Mouse (Mus musculus) adipocyte (in vitro differentiated cells): ENCODE measurements around the gene Egfl8.

Source experiments
- DNase-seq: peaks from one replicate; pipeline ENCODE4 v3.0.0-alpha.2; 2016; ENCODE audit warnings: low spot score

Egfl8 gene

DNA sequence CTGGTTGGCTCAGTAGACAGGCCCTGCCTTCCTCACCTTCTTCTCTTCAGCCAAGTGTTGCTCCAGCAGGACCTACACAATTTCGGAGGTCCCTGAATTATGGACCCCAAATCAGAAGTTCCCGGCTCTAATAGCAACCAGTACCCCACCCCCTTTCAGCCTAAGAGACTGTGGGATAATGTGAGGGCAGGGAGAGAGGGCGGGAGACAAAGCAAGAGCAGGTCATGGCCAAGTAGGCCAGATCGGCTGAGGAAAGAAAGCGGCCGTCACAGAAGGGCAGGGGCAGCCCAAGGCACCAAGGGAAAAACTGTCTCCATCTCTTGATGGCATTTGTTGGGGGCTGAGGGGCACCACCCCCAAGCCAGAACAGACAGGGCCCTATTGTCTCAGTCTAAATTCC is at the start of gene Egfl8:
Gene Egfl8, minus strand, starts transcription at position 101 of the 400 bp plus-strand sequence.
- no peak for DNase-seq

DNA sequence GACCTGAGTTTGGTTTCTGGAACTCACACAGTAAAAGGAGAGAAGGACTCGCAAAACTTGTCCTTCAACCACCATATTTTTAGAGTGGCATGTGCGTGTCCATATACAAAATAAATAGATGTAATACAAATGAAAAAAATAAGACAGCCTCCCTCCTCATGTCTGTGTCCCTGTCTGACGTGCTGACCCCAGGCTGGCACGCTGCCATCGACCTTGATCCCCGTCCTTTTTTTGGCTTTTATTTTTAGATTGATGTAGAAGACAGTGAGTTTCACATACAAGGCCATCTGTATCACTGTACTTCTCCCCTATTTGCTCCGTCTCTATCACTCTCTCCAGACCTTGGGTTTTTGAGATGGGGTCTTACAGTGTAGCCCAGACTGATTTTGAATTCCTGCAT is 48.7 kb upstream of the Egfl8 start:
- DNase-seq = no peak

GRCm38 (mm10) chr17:34663558-34663957 is 47.8 kb upstream of the Egfl8 start:
- no peak for DNase-seq

- DNase-seq = no peak
Observed at GRCm38 (mm10) chr17:34662978-34663377, 47.2 kb upstream of the Egfl8 start.

GRCm38 (mm10) chr17:34662468-34662867 is 46.7 kb upstream of the Egfl8 start:
- no peak for DNase-seq

GRCm38 (mm10) chr17:34661121-34661591 is 45.4 kb upstream of the Egfl8 start:
- peak; percentile 69 for DNase-seq

DNA sequence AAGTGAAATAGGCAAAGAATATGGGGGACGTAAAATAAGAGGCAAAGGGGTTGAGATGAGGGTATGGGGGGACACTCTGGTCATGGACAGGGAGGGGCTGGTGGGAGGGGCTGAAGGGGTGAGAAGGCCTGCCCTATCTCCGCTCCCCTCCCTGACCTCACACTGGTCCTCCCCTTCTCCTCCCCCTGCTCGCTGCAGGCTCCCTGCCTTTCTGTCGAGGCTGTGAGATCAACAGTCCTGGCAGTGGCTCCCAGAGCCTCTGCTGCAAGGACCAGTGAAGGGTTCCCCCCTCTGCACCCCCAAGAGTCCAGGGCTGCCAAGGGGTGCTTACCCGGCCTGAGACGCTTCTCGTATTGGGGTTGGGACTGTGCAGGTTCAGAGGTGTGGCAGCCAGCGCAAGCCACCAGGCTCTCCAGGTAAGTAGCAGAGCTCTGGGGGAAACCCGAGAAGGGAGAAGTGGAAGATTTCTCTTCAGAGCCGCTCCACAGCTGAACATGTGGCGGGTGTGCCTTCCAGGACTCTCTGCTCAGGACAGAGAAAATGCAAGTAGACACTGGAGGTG is 44.6 kb upstream of the Egfl8 start:
- no peak for DNase-seq

DNA sequence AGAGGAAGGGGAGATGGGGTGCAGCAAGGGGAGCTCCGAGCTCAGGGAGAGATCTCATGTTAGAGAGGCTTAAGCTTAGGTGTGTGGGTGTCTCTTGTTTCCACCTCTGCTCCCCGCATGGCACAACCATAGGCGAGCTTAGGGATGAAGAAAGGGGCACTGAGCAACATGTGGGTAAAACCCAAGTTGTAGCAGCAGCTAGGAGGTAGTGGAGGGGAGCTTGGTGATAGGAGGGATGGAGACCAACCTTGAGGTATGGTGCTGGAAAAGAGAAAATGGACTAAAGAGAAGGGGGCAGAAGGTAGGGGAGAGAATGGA is 44.1 kb upstream of the Egfl8 start:
- DNase-seq = no peak

- no peak for DNase-seq
Observed at GRCm38 (mm10) chr17:34659181-34659896, 43.6 kb upstream of the Egfl8 start.

DNA sequence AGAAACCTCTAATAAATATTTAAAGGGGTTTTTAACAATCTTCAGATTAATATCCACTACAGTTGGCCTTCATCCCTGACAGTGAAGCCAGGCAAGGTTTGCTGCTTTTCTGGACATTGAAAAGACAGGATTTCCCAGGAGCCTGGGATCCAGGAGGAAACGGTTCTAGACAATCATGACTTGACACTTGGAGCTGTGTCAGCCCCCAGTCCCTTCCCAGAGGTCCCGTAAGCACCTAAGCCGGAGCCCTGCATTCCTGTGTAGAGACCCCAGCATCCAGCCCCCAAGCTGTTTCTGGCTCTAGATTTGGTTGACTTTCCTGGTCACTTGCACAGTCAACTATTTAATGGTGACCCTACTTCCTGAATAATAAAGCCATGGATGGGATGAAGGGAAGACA is 42.8 kb upstream of the Egfl8 start:
- no peak for DNase-seq

GRCm38 (mm10) chr17:34658145-34658544 is 42.4 kb upstream of the Egfl8 start:
- DNase-seq = no peak

- DNase-seq = no peak
Observed at GRCm38 (mm10) chr17:34657271-34657670, 41.5 kb upstream of the Egfl8 start.

- DNase-seq = no peak
Observed at GRCm38 (mm10) chr17:34656666-34657065, 40.9 kb upstream of the Egfl8 start.

- DNase-seq = peak; percentile 96
Observed at GRCm38 (mm10) chr17:34655581-34655991, 39.8 kb upstream of the Egfl8 start.

DNA sequence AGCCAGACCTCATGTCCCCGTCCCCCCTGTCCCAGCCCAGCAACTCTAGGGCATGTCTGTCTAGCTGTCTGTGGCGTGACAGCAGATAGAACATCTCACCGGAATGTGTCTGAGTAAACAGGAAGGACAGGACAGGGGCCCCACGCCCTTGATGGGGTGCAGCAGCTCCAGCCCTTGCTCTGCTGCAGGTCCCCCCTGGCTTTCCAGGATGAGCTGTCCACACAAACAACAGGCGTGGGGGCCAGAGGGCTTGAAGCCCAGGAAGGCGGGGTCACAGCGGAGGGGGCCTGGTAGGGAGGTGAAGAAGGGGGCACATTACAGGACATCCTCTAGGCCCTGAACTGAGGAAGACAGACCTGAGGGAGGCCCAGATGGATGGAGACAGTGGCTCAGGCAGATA is 39.4 kb upstream of the Egfl8 start:
- DNase-seq = no peak

DNA sequence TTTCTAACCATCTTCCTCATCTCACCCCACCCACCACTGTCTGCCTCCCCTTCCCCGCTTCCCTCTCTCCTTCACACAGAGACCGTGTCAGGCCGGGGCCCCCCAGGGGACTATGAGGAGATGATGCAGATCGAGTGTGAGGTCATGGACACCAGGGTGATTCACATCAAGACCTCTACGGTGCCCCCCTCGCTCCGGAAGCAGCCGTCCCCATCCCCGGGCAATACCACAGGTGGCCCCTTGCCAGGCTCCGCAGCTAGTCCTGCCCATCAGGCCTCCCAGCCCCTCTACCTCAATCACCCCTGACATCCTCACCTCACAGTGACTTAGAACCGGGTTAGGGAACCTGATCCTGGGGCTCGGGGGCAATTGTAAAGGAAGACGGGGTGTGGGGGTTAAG is 38.6 kb upstream of the Egfl8 start:
- no peak for DNase-seq

DNA sequence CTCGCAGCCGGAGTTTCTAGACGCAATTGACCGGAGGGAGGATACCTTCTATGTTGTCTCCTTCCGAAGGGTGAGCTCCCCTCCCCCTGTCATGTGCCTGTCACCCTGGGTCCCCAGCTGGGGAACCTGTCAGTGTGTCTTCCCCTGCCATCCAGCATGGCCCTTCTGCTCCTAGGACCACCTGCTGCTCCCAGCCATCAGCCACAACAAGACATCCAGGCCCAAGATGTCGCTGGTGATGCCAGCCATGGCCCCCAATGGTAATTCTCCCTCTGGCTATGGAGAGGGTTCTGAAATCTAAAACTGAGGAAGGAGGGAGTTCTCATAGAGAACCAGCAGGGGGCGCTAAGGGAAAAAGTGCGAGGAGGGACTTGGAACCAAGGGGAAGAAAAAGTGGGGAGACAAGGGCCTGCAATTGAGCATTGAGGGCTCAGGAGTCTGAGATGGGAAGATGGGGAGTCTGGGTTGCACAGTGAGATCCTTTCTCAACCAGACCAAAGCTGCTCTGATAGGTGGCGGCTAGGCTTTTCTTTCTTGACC is 38.0 kb upstream of the Egfl8 start:
- peak; percentile 83 for DNase-seq

GRCm38 (mm10) chr17:34652985-34653384 is 37.2 kb upstream of the Egfl8 start:
- no peak for DNase-seq

DNA sequence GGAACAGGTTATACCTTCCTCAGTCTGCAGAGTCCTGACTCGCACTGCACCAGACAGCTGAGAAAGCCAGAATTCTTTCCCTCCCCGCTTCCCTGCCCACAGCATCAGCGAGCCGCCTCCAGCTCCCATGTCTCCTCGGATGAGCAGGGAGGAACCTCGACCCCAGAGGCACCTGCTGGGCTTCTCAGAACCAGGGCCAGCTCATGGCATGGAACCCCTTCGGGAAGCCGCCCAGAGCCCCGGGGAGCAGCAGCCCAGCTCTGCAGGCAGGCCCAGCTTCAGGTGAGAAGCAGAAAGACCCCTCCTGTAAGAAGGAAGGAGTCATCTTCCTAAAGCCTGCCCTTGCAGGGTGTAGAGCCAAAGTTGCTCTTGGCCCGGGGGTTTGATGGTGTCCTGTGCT is 36.8 kb upstream of the Egfl8 start:
- DNase-seq = no peak

DNA sequence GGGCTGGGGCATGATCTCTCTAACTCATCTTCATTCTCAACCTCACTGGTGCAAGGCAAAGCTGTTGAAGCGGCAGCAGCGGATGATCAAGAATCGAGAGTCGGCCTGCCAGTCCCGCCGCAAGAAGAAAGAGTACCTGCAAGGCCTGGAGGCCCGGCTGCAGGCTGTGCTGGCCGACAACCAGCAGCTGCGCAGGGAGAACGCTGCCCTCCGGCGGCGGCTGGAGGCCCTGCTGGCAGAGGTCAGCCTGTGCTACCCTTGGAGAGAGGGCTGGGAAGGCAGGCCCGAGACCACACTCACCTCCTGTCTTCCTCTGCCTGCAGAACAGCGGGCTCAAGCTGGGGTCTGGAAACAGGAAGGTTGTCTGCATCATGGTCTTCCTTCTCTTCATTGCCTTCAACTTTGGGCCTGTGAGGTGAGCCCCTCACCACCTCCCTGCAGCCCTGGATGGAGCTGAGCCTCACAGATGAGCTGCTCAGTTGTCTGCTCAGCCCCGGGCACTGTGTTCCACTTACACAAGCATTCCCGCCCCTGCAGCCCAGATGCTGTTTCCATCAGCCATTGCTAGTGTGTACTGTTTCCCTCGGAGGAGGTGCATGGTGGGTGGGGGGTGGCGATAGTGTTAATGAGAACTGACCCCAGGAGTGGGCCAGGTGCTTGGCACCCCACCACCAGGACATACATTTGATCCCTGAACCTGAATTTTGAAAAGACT is 35.9 kb upstream of the Egfl8 start:
- DNase-seq = no peak

GRCm38 (mm10) chr17:34650781-34651180 is 35.0 kb upstream of the Egfl8 start:
- DNase-seq = no peak

DNA sequence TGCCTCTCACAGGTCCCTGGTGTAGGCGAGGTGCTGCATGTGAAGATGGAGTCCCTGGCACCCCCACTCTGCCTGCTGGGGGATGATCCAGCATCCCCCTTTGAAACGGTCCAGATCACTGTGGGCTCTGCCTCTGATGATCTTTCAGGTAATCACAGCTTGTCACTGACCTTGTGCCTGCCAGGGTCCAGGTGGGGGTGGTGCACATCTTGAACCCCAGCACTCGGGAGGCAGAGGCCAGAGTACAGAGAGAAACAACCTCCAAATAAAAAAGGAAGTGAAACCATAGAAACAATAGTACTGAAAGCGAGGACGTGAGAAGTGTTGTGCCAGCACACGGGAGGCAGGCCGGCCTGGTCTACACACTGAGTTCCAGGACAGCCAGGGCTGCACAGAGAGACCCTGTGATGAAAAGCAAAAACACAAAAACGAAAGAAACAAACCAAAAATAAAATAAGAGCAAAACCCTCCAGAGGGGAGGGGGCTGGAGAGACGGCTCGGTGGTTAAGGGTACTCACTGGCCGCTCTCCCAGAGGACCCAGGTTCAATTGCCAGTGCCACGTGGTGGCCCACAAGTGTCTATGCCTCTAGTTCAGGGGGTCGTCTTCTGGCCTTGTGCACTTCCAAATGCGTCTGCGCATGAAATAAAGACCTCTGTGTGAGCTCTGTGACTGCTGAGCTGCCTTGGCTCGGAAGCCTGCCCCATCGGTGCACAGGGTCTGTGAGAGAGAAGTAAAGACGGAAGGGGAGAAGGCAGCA is 33.5 kb upstream of the Egfl8 start:
- no peak for DNase-seq
